Mouse (Mus musculus) embryonic fibroblast, embryonic 13.5 days (primary cell): ENCODE results near the gene Maml2. TPM values are rescaled to one million over a fixed set of nuclear protein-coding genes. Genes with fewer than 3 reads are reported as not detected.

Experiments used
- H3K27ac ChIP-seq: 2 replicates; pipeline ENCODE4 v1.5.1; 2012; ENCODE audit warnings: low read length, control low read depth, inconsistent platforms; ENCODE audit not compliant: insufficient read depth
- H3K4me1 ChIP-seq: 2 replicates; pipeline ENCODE4 v1.6.1; 2011; ENCODE audit warnings: low read length; ENCODE audit not compliant: control insufficient read depth, insufficient read depth
- H3K4me3 ChIP-seq: 2 replicates; pipeline ENCODE4 v1.5.1; 2011; ENCODE audit warnings: mild to moderate bottlenecking, control low read depth, low read length; ENCODE audit not compliant: insufficient read depth
- CTCF ChIP-seq: IDR thresholded peaks from 2 replicates; pipeline ENCODE4 v1.5.1; 2011; ENCODE audit warnings: mild to moderate bottlenecking, control low read depth, low read length, moderate library complexity, borderline replicate concordance; ENCODE audit not compliant: insufficient read depth
- POLR2A ChIP-seq: IDR thresholded peaks from 2 replicates; pipeline ENCODE4 v1.6.1; 2011; ENCODE audit warnings: low read depth, mild to moderate bottlenecking, control low read depth, low read length, moderate library complexity
- polyA plus RNA-seq: library from polyadenylated mRNA; stranded (reverse); fragments of >200 nt; gene quantifications from 2 replicates; pipeline ENCODE4 v1.2.4, GENCODE M21; 2011; ENCODE audit warnings: low read depth; ENCODE audit not compliant: missing spikeins, insufficient read length

The Maml2 gene
- polyA plus RNA-seq, 1 experiment, result 27.9 TPM

DNA sequence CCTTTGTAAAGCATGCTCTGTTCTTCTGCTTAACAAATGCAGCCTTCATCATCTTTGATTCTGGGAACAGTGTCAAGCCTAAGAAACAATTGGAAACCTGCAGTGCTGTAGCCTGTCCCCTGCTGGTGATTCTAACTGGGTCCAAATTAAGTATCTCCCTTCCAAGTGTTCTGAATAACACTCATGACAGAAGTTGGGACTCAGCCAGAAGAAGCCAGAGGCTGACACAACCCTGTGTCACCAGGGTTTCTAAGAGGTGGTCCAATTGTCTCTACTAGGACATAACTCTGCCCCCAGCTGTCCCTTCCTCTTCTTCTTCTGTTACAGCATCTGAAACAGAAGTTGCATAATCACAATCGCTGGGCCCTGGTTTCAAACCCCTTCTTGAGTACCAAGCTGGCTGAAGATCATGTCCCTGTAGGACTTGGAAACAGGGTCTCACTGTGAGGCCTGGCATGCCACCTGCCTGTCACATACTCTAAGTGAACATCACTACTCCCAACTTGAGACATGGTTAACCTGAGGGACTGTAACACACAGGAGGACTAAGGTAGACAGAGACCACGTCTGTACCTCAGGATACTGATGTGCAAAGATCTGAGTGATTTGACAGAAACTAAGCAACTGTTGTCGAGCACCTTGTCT, 373.5 kb downstream of the Maml2 start:
- no peaks in the 10 kb centered on the region for H3K4me1 ChIP-seq
- TF ChIP-seq POLR2A, result no peak
- TF ChIP-seq CTCF, result no peak
- no peak overlapping the region for H3K4me3 ChIP-seq
- no peak overlapping the region for H3K27ac ChIP-seq

DNA sequence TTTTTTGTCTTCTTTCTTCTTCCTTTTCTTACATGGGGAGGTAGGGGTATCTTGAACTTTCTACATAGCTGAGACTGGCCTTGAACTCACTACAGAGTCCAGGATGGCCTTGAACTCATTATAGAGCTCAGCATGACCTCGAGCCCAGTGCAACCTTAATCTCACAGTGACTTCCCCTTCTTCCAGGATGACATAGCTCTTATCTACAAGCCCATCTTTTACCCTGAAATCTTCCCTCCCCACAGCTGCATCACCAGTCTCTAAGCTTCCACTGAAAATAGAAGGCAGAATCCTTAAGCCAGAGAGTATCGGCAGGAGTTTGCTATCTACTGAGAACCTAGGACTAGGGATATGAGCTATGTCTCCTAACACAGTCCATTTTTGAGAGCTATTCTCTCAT, 375.5 kb downstream of the Maml2 start:
- H3K27ac ChIP-seq, result no peak overlapping the region
- no peak overlapping the region for H3K4me3 ChIP-seq
- TF ChIP-seq CTCF, result no peak
- no peak for TF ChIP-seq POLR2A
- no peaks in the 10 kb centered on the region for H3K4me1 ChIP-seq

DNA sequence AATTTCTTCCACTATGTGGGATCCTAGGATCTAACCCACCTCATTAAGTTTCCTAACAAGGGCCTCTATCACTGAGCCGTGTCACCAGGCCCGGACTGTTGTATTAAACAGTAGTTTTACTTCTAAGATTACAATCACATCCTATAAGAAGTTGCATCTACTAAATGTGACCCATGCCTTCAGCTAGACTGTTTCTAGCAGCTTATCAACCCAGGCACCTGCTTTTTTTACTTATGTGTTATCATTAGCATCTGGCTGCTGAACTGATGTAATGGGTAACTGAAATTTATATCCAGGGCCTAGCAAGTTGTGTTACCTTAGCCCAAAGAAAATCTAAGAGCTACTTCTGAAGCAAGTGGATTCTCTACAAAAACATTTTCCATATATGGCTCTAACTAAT, 380.3 kb downstream of the Maml2 start:
- TF ChIP-seq CTCF (no peak), POLR2A (no peak)
- no peak overlapping the region for H3K4me3 ChIP-seq
- H3K4me1 ChIP-seq, result no peaks in the 10 kb centered on the region
- no peak overlapping the region for H3K27ac ChIP-seq

DNA sequence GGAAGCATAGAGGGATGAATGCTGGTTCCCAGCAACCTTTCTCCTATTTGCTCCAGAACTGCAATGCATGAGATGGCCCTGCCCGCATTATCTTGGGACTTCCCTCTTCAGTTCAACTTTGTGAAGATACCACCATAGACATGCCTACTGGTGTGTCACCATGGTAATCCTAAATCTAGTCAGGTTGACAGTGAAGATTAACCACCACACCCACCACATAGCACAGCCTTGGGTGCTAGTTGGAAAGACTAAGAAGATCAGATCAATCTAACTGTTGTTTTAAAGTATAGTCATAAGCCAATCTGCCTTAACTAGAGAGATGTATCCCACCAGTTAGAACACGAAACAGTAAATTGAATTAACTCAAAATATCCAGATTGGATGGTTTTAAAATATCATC, 381.9 kb downstream of the Maml2 start:
- Histone ChIP-seq H3K4me3 (no peak overlapping the region), H3K27ac (no peak overlapping the region), H3K4me1 (no peaks in the 10 kb centered on the region)
- no peak for TF ChIP-seq CTCF
- TF ChIP-seq POLR2A, result no peak

DNA sequence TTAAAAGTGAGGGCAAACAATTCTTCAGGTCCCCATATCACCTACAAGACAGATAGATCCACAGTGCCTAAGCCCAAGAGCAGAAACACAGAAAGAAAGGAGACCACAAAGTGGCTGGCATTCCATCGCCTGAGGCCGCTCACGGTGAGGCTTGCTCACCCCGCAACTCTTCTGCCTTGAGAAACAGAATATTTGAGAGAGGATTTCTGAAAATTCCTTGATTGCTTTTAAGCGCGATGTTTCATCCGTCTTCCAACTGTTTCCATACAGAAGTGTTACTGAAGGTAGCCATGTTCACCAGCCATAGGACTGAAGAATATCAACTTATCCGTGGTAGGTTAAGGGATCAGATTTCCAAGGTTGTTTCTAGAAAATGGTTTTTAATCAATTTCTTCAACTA, 383.4 kb downstream of the Maml2 start:
- TF ChIP-seq POLR2A, result no peak
- no peak for TF ChIP-seq CTCF
- no peak overlapping the region for H3K4me3 ChIP-seq
- H3K4me1 ChIP-seq, result no peaks in the 10 kb centered on the region
- H3K27ac ChIP-seq, result no peak overlapping the region

DNA sequence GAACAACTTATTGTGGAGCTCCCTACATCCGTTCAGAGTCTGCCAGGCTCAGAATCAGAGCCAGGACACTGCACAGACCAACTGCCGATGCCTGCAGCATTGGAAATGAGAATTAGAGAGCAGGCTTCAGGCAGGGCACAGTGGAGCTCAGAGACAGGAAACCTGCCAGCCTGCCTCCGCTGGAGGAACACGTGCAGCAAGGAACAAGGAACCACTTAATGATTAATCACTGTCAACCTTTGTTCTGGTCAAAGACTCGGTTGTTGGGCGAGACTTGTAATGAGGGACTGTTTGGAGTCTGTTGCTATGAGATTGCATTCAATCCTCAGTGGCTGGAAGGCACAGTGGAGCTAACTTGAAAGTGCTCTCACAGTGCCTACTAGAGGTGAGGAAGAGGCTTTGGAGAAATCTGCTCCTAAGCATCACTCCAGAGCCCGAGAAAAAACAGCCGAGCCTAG, 383.9 kb downstream of the Maml2 start:
- Histone ChIP-seq H3K27ac (no peak overlapping the region), H3K4me3 (no peak overlapping the region), H3K4me1 (no peaks in the 10 kb centered on the region)
- TF ChIP-seq POLR2A, result no peak
- TF ChIP-seq CTCF, result no peak

DNA sequence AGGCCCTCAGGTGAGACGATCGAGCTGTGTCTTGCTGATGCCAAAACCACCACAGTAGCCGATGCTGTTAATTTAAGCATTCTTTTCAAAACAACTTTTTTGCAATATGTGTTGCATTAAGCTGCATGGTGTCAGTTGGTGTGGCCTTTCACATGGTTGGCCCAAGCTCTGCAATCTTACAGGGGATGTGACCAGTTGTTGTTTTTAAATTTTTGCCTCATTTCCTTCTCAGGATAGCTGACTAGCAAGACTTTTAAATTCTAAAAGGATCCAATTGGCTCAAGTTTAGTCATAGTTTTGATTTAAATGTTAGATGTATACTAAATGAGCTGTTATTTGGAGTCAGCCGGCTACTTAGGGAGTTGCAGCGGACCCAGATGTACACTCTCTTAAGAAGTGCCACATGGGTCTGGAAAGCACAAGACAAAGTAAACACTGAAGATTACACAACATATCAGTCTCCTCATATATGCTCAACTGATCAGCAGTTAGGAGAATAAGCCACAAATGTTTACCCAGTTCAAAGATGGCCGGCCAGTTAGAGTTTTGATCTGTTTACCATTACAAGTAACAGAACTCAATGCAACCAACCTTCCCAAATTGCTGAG, 386.7 kb downstream of the Maml2 start:
- Histone ChIP-seq H3K4me1 (no peaks in the 10 kb centered on the region), H3K4me3 (no peak overlapping the region), H3K27ac (no peak overlapping the region)
- TF ChIP-seq POLR2A (no peak), CTCF (no peak)

DNA sequence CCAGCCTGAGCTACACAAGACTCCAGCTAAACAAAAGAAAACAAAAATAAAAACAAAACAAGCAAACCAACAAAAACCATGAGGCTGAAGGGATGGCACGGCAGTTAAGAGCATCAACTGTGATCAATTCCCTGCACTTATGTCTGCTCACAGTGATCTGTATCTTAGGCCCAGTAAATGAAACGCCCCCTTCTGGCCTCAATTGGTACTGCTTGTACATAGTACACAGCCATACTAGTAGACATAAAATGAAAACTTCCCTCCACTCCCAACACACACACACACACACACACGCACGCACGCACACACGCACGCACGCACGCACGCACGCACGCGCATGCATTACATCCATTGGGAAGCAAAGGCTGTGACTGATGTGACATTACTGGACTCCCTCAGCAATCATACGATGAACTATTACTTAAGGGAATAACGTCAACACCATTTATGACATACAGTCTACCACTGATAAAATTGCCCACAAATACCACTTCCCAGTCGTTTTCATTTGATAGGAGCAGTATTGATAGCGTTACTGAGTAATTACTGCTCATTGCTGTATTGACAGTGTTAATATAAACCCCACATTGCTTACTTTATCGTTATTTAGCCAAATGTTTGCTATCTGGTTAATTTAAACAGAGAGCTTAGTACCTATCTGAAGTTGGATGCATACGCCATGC, 389.4 kb downstream of the Maml2 start:
- Histone ChIP-seq H3K4me1 (no peaks in the 10 kb centered on the region), H3K4me3 (no peak overlapping the region), H3K27ac (no peak overlapping the region)
- TF ChIP-seq CTCF (no peak), POLR2A (no peak)

DNA sequence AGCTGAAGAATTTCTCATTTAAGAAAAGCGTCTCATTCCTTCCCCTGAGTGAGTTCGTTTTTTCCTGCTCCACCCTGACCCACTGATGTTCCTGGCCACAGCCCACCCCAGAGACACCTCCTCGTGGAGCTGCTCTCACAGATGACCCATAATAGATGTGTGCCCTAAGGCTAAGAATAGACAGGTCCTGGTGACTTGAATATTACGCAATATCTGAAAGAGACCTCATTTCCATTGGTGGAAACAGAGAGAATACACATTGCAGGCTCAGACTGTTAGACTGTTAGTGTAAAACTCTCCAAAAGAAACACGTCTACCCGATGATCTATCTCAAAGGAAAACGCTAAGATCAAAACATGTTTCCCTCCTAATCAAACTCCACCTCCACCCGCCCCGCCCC, 391.2 kb downstream of the Maml2 start:
- Histone ChIP-seq H3K4me3 (no peak overlapping the region), H3K4me1 (no peaks in the 10 kb centered on the region), H3K27ac (no peak overlapping the region)
- TF ChIP-seq POLR2A (no peak), CTCF (no peak)

DNA sequence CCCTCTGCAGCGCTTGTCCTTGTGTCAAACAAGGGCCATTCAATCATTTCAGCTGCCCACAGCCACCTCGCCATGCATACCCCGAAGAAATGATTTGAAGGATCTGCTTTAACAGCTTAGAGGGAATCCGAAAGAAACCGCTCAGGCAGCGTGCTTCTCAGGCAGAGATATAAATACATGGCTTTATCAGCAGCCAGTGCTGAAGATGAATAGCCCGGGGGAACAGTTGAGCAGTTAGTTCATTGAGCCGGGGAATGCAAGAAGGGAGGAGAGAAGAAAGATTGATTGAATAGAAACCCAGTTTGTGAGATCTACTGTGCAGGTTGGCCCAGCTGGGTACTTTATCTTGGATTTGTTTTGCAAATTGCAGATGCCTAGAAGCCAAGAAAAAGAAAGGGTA, 392.6 kb downstream of the Maml2 start:
- Histone ChIP-seq H3K4me1 (peaks cover 3% of the 10 kb centered on the region; the same call in 1 of the 2 replicates), H3K4me3 (no peak overlapping the region), H3K27ac (no peak overlapping the region)
- TF ChIP-seq POLR2A (no peak), CTCF (no peak)
